Mouse (Mus musculus): ENCODE measurements around the gene Zbtb4.

GRCm38 (mm10) chr11:69761868-69762267, 3.8 kb upstream of the Zbtb4 start, which contains the start of gene Slc35g3:
- TF ChIP-seq CTCF (conservative IDR thresholded peaks at IDR 0.05; ENCODE audit: low read length) (no peak), NANOG (IDR thresholded peaks at IDR 0.05; ENCODE audit: borderline replicate concordance, low read length) (no peak), POU5F1 (IDR thresholded peaks at IDR 0.05; ENCODE audit: borderline replicate concordance, low read length) (no peak)
